Mouse (Mus musculus): ENCODE data around the gene Mvb12b. TPM values are rescaled to one million over a fixed set of nuclear protein-coding genes. Genes with fewer than 3 reads are reported as not detected.

Mvb12b gene
- total RNA-seq, 2 experiments from 2014 or later, result 26.1 to 26.8 TPM

GRCm38 (mm10) chr2:33788131-33788530 is 99.6 kb downstream of the Mvb12b start:
- intact Hi-C loops (cut with DNase I), result no loop called here
- DNase-seq, result no peak

- no peak for DNase-seq
- intact Hi-C loops (cut with DNase I), result no loop called here
Measured at GRCm38 (mm10) chr2:33786064-33786463, 101.7 kb downstream of the Mvb12b start.

GRCm38 (mm10) chr2:33785596-33785995 is 102.2 kb downstream of the Mvb12b start:
- DNase-seq, result no peak
- intact Hi-C loops (cut with DNase I), result no loop called here

GRCm38 (mm10) chr2:33784721-33785120 is 103.0 kb downstream of the Mvb12b start:
- DNase-seq, result no peak
- intact Hi-C loops (cut with DNase I), result no loop called here

GRCm38 (mm10) chr2:33783419-33783818 is 104.3 kb downstream of the Mvb12b start:
- DNase-seq, result peak; percentile 15 to 27
- intact Hi-C loops (cut with DNase I), result no loop called here

GRCm38 (mm10) chr2:33781655-33782400 is 105.9 kb downstream of the Mvb12b start:
- intact Hi-C loops (cut with DNase I), result no loop called here
- no peak for DNase-seq

GRCm38 (mm10) chr2:33778466-33778865 is 109.3 kb downstream of the Mvb12b start:
- intact Hi-C loops (cut with DNase I), result no loop called here
- DNase-seq, result no peak

- no peak for DNase-seq
- intact Hi-C loops (cut with DNase I), result no loop called here
Measured at GRCm38 (mm10) chr2:33777051-33777450, 110.7 kb downstream of the Mvb12b start.

GRCm38 (mm10) chr2:33774884-33775283 is 112.9 kb downstream of the Mvb12b start:
- intact Hi-C loops (cut with DNase I), result no loop called here
- DNase-seq, result no peak

GRCm38 (mm10) chr2:33774106-33774505 is 113.6 kb downstream of the Mvb12b start:
- DNase-seq, result no peak
- intact Hi-C loops (cut with DNase I), result no loop called here

GRCm38 (mm10) chr2:33772439-33772838 is 115.3 kb downstream of the Mvb12b start:
- intact Hi-C loops (cut with DNase I), result no loop called here
- DNase-seq, result peak; percentile 44 to 58

- DNase-seq, result no peak
- intact Hi-C loops (cut with DNase I), result no loop called here
Measured at GRCm38 (mm10) chr2:33771388-33771787, 116.4 kb downstream of the Mvb12b start.

- no peak for DNase-seq
- intact Hi-C loops (cut with DNase I), result no loop called here
Measured at GRCm38 (mm10) chr2:33770526-33771130, 117.1 kb downstream of the Mvb12b start.

GRCm38 (mm10) chr2:33764476-33764875 is 123.3 kb downstream of the Mvb12b start:
- DNase-seq, result no peak
- intact Hi-C loops (cut with DNase I), result no loop called here

GRCm38 (mm10) chr2:33762210-33762609 is 125.5 kb downstream of the Mvb12b start:
- DNase-seq, result no peak
- intact Hi-C loops (cut with DNase I), result no loop called here

GRCm38 (mm10) chr2:33760571-33760991 is 127.2 kb downstream of the Mvb12b start:
- no peak for DNase-seq
- intact Hi-C loops (cut with DNase I), result no loop called here

- no peak for DNase-seq
- intact Hi-C loops (cut with DNase I), result no loop called here
Measured at GRCm38 (mm10) chr2:33759447-33759846, 128.3 kb downstream of the Mvb12b start.

GRCm38 (mm10) chr2:33755633-33756020 is 132.1 kb downstream of the Mvb12b start:
- DNase-seq, result peak; percentile 22 to 37
- intact Hi-C loops (cut with DNase I), result no loop called here

GRCm38 (mm10) chr2:33754980-33755632 is 132.6 kb downstream of the Mvb12b start:
- intact Hi-C loops (cut with DNase I), result loop anchor here (5.0 kb wide), 1 partner anchor 617 kb away; the partner anchor contains the start of gene Pbx3
- peak; percentile 16 to 34 for DNase-seq

GRCm38 (mm10) chr2:33754317-33754633 is 133.5 kb downstream of the Mvb12b start:
- no peak for DNase-seq
- intact Hi-C loops (cut with DNase I), result loop anchor here (5.0 kb wide), 1 partner anchor 618 kb away; the partner anchor contains the start of gene Pbx3

- intact Hi-C loops (cut with DNase I), result loop anchor here (5.0 kb wide), 1 partner anchor 619 kb away; the partner anchor contains the start of gene Pbx3
Measured at GRCm38 (mm10) chr2:33753630-33754316, 134.0 kb downstream of the Mvb12b start.

More at GRCm38 (mm10) chr2:33753630-33754316, 134.0 kb downstream of the Mvb12b start:
- DNase-seq, result peak; percentile 87 to 88

Data from heart, postnatal 10 days (tissue).